Mouse (Mus musculus): ENCODE measurements around the gene Rnf31. TPM values are rescaled to one million over a fixed set of nuclear protein-coding genes. Genes with fewer than 3 reads are reported as not detected.
A peak's percentile ranks its signal among the peaks of the same experiment; 100 is the strongest.

Rnf31 gene
- total RNA-seq, 2 experiments from 2014 or later = 25.4 to 29.9 TPM

DNA sequence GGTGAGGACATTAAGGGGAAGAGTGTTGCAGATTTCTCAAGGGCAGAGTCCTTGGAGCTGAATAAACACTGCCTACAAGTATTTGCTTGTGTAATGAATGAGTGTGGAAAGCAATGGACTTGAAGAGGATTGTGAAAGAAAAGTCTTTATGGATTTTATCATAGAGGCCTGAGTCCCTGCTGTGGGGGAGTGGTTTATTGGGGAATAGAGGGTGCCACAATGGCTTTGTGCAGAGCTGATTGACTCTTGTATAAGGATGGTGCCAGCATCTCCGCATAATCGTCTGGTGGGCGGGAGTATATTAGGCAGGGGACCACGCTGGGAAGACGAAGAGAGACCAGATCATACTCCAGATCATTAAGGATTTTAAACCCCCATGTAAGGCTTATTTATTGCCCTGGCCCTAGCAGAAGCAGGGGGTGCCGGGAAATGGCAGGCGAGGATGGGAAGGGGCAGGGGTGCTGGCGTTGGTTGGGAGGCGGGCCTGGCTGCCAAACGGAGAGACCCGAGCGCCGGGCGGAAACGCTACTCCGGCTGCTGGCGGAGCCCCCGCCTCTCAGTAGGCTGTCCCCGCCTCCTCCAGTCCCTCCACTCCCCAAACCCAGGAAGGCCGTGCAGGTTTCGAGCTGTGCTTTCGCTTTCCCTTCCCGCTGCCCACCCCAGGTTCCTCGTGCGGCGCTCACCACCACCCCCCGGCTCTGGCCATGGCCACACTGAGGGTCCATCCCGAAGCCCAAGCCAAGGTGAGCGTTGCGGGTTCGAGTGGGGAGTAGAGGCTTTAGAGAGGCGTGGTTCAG is 13.4 kb upstream of the Rnf31 start, which contains the start of gene Psme1:
Gene Psme1, plus strand, starts transcription at position 253 of the 797 bp plus-strand sequence.
- DNase-seq = peak; percentile 84 to 92

DNA sequence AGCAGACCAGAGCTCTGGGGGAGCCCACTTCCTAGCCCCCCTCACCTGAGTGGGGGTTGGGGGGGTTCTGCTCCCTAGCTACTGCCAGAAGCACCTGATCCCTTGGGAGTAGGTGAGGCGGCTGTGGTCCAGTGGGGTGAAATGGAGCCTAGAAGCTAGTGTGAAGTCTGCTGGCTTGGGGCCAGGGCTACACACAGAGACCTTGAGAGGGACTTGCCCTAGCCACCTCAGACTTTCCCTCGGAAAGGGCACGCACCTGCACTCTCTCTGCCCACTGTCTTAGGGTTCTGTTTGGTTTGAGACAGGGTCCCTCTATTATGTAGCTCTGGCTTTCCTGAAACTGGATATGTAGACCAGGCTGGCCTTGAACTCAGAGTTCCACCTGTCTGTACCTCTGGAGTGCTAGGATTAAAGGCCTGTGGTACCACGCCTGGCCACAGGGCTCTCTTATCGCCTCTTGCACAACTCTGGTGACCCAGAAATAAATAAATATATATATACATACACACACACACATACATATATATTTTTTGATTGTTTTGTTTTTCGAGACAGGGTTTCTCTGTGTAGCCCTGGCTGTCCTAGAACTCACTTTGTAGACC is 12.7 kb upstream of the Rnf31 start:
- DNase-seq = peak in 1 of 2 experiments; percentile 70

DNA sequence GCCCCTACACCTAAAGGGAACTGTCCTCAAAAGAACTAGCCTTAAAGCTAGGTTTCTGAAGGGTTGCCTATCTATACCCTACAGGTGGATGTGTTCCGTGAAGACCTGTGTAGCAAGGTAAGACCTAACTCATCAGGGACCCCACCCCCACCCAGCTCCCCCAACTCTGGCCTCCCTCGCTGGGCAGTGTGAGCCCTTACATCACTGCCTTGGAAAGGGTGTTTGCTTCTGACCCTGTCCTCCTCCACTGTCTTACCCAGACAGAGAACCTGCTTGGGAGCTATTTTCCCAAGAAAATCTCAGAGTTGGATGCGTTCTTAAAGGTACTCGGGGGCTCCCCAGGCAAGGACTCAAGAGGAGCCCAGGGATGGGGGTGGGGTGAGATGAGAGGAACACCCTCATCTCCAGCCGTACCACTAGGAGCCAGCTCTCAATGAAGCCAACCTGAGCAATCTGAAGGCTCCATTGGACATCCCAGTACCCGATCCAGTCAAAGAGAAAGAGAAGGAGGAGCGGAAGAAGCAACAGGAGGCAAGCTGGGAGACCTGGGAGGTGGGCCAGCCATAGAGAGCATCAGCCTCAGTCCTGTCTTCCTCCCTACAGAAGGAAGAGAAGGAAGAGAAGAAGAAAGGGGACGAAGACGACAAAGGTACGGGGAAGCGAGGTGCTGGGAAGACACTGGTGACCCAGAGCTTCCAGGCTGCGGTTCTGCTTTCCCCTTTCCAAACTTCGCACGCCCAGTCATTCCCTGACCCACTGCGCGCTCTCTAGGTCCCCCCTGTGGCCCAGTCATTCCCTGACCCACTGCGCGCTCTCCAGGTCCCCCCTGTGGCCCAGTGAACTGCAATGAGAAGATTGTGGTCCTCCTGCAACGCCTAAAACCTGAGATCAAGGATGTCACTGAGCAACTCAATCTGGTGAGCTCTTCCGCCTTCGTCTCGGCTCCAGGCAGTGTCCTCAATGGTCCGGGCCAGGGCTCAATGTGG is 11.7 kb upstream of the Rnf31 start:
- DNase-seq = no peak

DNA sequence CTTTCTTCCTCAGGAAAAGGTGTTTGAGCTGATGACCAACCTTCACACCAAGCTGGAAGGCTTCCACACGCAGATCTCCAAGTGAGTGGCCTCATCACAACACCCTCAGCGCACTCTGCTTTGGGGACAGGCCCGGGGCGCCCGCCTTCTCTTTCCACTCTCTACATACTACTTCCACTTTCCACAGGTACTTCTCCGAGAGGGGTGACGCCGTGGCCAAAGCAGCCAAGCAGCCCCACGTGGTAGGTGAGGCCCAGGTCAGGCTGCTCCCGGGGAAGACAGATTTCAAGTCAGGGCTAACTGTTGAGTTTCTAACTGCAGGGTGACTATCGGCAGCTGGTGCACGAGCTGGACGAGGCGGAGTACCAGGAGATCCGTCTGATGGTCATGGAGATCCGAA is 10.8 kb upstream of the Rnf31 start:
- DNase-seq = no peak

DNA sequence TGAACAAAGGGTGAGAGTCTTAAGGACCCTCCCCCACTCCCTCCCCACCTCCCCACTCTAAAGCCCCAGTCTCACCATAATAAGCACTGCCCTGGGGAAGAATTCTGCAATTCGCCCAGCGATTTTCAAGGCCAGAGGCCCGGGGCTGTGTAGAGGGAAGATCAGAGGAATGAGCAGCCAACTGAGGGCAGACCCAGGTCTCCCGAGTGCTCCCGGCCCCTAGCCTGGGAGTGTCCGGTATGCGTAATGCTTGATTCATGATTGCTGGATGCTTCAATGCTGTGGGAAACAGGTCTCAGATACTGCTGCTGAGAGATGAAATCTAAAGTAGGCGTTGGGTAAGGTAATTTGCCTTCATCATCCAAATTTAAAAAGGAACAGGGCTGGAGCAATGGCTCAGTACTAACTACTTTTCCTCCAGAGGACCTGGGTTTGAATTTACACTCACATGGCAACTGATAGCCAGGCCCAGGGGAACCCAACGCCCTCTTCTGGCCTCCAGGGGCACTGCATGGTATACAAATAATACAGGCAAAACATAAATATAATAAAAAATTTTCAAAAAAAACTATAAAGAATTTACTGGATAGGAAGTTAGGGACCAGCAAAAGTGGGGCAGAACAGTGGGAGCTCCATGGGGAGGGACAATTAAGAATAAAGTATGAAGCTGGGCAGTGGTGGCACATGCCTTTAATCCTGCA is 9.4 kb upstream of the Rnf31 start:
- no peak for DNase-seq

DNA sequence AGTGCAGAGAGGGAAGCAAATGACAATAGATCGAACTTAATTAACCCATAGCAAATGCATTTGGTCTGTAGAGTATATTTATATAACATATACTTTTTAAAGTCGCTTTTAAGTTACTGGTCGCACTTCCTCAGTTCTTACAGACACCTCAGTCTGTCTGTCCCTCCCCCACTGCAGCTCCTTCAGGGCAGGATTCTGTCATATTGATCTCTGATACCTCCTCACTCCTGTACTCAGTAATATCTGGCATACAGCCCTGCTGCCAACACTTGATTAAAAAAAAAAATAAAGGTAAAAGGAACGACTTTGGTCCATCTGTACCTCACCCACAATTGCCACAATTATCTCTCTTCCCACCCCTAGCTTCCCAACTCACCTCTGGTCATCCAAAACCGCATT is 7.2 kb upstream of the Rnf31 start:
- no peak for DNase-seq

DNA sequence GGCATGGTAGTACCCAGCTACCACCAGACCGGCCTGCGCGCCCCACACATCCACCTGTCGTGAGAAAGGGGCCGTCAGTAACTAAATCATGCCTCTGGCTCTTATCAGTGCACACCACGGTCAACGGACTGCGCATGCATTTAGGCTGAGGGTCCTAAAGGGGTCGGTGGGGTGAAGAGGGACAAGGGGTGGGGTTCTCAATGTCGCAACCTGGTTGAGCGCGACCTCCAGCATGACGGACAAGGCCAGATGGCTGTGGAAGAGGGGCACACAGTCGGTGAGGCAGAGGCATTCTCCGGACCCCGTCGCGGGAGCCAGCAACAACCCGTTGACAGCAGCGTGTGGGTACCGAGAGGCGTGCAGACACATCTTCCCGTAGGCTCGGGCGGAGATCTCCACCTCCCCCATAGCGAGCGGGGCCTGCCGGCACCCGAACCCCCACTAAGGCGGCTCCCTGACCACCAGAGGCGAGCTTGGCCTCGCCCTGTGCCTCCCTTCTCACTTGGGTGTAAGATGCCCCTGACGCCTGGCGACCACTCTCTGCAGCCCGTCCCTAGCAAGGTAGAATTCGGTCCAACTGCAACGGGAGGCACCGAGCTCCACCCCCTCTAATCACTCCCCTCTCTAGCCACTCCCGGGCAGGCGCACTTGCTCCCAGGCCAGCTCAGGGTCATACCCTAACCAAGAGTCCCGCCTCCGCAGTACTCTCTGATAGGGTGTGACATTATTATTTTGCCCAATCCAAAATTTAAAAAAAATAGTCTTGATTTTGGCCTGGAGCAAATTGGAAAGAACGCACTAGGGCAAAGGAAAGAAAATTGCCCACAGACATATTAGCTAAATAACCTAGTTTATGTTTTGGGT is 6.6 kb upstream of the Rnf31 start, which contains the start of gene Emc9:
Gene Emc9, minus strand, starts transcription at position 601 of the 864 bp plus-strand sequence.
- DNase-seq = peak; percentile 89 to 93

DNA sequence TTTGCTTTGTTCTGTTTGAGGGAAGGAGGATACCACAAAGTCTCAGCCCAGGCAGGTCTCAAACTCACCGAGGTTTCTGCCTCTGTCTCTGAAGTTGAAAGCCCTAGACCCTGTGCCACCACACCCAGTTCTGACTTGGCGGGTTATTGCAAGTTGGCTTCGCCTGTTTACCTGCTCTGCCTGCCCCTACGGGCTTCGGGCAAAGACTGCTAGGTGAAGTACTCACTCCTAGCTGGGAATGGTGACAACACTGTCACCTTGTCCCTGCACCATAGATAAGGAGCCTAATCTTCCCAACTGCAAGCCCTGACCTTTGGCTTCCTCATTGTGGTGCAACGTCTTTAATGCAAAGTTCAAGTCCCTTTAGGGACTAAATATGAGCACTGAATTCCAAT is 5.9 kb upstream of the Rnf31 start:
- peak in 1 of 2 experiments; percentile 49 for DNase-seq

DNA sequence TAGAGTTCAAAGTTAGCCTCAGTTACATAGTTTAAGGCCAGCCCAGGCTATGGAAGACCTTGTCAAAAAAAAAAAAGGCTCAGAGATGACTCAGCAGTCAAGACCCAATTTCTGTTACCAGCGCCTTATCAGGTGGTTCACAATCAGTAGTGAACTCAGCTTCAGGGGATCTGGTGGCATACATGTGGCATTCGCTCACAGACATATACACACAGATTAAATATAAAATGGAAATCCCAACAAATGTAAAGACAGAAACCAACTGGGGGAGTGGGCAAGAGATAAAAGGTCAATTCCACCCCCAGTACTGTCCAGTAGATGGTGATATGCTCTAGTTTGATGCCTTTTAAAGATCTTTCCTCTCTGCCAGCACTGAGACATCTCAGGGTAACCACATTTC is 5.4 kb upstream of the Rnf31 start:
- DNase-seq = no peak

DNA sequence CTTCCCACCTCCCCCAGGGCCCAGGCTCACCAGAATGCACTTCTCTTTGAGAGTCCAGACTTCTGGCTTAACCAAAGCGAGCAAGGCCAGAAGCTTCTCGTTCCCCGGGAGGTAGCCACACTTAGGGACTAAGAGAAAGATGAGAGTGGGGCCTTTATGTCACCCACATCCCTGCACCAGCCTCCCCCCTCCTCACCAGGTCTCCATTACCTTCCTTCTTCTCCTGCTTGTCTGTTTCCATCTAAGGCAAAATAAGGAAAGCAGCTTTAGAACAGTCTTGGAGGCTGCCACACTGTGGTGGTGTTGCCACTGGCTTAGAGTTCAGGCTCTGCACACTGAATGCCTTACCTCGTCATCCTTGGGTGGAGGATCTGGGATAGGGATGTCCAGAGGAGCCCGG is 2.2 kb upstream of the Rnf31 start:
- DNase-seq = no peak

DNA sequence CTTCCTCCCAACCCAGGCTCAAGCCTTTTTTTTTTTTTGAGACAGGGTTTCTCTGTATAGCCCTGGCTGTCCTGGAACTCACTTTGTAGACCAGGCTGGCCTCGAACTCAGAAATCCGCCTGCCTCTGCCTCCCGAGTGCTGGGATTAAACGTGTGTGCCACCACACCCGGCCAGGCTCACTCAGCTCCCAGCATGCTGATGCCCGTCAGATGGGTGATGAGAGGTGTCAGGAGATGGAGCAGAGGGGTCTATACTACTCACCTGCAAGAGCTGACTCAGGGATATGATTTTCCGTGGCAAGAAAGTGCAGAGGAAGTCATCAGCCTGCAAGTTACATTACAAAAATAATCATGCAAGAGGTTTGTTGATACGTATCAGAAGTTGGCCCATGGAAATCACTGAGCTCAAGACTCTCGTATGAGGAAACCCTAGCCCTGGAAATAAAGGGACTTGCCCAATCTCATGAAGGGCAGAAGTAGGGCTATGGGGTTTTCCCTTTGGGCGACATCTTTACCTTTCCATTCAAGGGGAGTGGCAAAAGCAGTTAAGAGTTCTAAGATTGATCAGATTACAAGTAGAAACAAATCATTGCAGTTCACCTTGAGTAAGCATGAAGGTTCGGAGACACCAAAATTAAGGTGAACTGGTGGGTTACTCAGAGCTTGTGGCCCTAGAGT is 1.6 kb upstream of the Rnf31 start:
- no peak for DNase-seq

DNA sequence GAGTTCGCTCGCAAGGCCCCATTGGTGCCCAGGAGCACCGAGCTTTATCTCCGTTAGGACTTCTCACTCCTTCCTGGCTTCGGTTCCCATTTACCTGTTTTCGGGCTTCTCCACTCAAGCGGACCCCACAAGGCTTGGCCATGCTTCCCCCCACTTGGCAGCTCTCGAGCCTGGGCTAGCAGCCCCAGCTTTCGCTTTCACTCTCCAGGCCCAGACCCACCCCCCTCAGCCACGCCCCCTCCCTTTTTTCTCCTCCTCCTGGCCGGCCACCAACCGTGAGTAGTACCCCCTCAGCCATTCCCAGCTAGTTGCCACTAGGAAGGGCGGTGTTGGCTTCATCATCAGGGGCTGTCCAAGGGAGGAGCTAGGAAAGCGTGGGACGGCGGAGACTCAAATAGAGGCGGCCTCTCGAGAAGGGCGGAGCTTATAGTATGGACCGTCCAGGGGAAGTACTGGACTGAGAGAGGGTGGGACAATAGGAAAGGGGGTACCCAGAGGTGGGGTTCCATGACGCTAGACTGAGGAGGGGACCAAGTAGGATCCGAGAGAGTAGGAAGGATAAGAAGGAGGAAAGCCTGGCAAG is 669 bp upstream of the Rnf31 start, which contains the start of gene Psme2:
Gene Psme2, minus strand, starts transcription at position 366 of the 583 bp plus-strand sequence.
- DNase-seq = peak; percentile 96 to 99

DNA sequence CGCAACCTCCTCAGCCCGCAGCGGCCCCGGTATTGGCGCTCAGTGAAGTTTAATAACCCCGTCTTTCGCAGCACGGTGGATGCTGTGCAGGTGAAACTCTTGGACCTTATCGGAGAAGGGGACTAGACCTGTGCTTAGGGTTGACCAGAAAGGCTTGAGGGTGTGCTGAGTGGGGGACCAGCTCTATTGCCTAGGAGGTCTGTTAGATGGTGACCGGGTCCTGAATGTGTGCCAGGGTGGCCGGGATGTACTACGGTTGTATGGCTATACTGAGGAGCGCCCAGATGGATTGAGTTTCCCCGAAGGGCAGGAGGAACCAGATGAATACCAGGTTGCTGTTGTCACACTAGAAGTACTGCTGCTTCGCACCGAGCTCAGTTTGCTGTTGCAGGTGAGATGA is 718 bp downstream of the Rnf31 start:
- DNase-seq = no peak

DNA sequence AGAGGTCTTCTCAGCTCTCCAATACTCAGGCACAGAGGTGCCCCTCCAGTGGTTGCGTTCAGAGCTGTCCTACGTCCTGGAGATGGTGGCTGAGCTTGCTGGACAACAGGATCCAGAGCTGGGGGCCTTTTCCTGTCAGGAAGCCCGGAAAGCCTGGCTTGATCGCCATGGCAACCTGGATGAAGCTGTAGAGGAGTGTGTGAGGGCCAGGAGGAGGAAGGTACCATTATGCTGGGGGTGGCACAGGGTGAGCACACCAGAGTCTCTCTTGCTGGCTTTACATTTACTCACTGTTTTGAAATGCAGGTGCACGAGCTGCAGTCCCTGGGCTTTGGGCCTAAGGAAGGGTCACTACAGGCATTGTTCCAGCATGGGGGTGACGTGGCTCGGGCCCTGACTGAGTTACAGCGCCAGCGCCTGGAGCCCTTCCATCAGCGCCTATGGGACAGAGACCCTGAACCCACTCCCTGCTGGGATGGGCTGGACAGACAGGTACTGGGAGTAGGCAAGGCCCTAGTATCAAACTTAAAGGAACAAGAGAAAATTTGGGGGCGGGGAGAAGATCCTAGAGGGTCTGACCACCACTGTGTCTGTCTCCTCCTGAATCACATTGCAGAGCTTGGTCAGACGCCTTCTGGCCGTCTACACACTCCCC is 4.7 kb downstream of the Rnf31 start:
- no peak for DNase-seq

DNA sequence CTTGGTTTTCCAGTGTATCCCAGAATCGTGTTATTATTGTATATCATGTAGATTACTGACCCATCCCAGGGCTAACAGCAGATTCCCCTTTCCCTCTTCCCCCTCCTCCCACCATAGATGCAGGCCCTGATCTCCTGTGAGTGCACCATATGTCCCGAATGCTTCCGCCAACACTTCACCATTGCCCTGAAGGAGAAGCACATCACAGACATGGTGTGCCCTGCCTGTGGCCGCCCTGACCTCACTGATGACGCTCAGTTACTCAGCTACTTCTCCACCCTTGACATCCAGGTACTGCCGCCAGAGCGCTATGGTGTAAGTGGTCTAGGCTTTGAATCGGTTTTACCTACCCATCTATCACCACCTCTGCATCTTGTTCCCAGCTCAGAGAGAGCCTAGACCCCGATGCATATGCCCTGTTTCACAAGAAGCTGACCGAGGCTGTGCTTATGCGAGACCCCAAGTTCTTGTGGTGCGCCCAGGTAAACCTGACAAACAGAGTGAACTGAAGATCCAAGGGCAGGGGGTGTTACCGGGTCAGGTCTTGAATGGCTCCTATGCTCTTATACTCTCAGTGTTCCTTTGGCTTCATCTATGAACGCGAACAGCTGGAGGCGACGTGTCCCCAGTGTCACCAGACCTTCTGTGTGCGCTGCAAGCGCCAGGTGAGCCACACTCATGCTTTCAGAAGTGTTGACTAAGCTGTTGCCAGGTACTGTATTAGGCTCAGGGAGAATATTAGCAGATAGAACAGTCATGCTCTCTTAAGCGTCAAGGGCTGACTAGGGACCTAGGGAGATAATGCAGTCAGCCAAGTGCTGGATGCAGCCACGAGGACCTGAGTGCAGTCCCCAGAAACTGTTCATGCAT is 7.2 kb downstream of the Rnf31 start:
- DNase-seq = no peak

DNA sequence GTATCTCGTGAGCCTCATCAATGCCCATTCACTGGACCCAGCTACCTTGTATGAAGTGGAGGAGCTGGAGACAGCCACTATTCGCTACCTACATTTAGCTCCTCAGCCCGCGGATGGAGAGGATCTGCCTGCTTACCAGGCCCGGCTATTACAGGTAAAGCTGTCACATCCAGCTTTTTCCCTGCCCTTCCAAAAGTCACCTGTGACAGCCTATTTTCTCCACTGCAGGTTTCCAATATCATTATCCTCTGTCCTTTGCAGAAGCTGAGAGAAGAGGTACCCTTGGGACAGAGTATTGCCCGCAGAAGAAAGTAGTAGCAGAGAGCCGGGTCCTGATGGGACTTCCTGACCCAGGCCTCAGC is 11.7 kb downstream of the Rnf31 start, which contains the start of gene Irf9:
Gene Irf9, plus strand, starts transcription at position 301 of the 362 bp plus-strand sequence.
- DNase-seq = no peak

DNA sequence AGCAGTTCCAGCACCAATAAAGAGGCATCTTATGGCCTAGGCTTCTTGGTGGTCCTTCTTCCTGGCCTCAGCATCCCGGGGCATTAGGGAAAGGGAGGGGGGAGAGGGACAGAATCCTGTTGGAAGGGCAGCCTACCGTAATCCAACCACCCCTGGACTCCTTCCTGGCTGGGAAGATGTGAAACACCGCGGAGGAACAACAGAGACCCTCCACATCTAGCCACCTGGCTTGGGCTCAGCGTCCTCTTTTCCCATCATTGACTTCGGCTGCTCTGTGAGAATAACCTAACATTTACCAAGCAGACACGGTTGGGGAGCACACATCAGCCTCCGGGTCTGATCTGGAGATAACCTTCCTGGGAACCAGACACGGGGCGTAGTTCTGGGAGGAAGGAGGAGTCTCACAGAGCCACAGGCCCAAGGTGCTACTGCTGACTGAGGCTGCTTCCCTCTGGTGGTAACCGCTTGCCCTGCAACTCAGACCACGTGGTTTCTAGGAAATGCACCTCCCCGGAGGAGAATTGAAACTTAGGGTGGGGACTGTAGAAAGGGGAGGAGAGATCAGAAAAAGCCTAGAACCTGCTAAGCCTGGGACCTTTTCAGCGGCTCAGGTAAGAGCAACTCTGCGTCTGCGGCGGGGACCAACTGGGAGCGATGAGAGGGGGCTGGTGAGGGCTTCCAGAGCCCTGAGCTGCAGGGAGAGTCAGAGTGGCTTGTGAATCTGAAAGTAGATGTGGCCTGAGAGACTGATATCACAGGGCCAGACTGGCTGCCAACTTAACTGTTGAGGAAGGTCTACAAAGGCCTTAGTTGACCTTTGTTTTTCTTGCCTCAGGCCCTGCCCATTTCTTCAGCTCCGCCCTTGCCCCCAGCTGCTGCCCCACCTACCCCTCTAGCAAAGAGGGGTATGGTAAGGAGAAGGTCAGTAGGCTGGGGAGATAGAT is 12.4 kb downstream of the Rnf31 start:
- DNase-seq = peak; percentile 94 to 96

Data from heart, adult 18-20 months (tissue).